Mouse (Mus musculus) hematopoietic stem cell, adult 5-6 weeks (primary cell): ENCODE data around the gene Mtmr4. TPM values are rescaled to one million over a fixed set of nuclear protein-coding genes. Genes with fewer than 3 reads are reported as not detected.

Experiments
- ATAC-seq, 2 experiments: fragments of 125-278 bp in 1 of 2; replicated peaks in 1 of 2; 2 replicates each; pipeline ENCODE4 v1.8.0; 2016 to 2017; ENCODE audit warnings: inconsistent platforms in 2 of 2, mild to moderate bottlenecking in 2 of 2, moderate number of reproducible peaks in 2 of 2, low read depth in 1 of 2, moderate TSS enrichment in 1 of 2; ENCODE audit not compliant: low FRiP score in 2 of 2, poor library complexity in 2 of 2, severe bottlenecking in 2 of 2, insufficient read depth in 1 of 2, low TSS enrichment in 1 of 2
- total RNA-seq: library from RNA; stranded (forward); fragments of 172-1452, 232-1000 nt; gene quantifications from 2 replicates; pipeline ENCODE4 v1.2.3, GENCODE M21; 2017

Gene Mtmr4
- total RNA-seq, 1 experiment from 2014 or later, result 21.1 TPM

GRCm38 (mm10) chr11:87599395-87600089 is 7.6 kb downstream of the Mtmr4 start:
- no peak for ATAC-seq

DNA sequence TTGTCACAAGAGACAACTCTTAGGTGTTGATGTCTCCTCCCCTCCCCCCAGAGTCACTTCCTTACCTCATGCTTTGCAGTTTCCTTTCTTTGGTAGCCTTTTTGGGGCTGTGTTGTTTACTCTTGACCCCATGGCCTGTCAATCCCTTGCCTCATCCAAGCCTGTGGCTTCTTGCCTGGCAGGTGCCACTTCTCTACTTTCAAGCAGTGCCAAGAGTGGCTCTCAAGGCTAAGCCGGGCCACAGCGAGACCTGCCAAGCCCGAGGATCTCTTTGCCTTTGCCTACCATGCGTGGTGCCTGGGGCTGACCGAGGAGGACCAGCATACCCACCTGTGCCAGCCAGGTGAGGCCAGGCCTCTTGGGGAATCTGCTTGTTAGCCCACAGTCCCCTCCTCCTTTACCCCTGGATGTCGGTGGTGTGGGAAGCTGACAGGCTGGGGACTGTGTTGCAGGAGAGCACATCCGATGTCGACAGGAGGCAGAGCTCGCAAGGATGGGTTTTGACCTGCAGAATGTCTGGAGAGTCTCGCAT is 8.4 kb downstream of the Mtmr4 start:
- no peak for ATAC-seq

DNA sequence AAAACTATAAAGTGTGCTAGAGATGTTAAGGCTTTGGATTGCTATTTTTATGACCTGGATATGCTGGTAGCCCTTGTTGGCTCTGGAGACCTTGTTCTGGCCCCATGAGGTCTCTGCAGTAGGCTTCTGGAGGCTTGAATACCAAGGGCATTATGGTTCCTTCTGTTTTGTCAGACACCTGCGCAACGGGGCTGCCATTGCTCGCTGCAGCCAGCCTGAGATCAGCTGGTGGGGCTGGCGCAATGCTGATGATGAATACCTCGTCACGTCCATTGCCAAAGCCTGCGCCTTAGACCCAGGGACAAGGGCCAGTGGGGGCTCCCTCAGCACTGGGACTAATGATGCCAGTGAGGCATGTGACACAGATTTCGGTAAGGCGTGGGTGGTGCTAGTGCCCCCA is 10.3 kb downstream of the Mtmr4 start:
- no peak for ATAC-seq

GRCm38 (mm10) chr11:87603571-87603970 is 11.6 kb downstream of the Mtmr4 start:
- ATAC-seq, result no peak

DNA sequence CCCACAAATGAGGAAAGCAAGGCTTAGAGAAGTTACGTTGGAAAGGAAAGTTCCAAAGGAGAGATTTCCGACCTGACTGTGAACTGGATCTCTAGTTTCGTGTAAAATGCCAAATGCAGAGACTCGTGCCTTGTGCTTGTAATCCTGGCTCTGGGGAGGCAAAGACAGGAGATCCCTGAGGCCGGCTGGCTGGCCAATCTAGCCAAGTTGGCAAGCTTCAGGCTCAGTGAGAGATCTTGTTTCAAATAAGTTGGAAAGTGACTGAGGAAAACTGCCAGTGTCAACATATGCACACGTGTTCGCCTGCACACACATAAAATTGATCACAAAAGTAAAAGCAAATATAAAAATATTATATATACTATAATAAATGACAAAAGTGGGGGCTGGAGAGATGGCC is 17.3 kb downstream of the Mtmr4 start:
- ATAC-seq, result no peak

GRCm38 (mm10) chr11:87611547-87611946 is 19.6 kb downstream of the Mtmr4 start:
- ATAC-seq, result no peak

GRCm38 (mm10) chr11:87613972-87614371 is 22.0 kb downstream of the Mtmr4 start:
- no peak for ATAC-seq

- ATAC-seq, result no peak
Observed at GRCm38 (mm10) chr11:87615551-87615950, 23.6 kb downstream of the Mtmr4 start.

- no peak for ATAC-seq
Observed at GRCm38 (mm10) chr11:87615952-87616351, 24.0 kb downstream of the Mtmr4 start.

DNA sequence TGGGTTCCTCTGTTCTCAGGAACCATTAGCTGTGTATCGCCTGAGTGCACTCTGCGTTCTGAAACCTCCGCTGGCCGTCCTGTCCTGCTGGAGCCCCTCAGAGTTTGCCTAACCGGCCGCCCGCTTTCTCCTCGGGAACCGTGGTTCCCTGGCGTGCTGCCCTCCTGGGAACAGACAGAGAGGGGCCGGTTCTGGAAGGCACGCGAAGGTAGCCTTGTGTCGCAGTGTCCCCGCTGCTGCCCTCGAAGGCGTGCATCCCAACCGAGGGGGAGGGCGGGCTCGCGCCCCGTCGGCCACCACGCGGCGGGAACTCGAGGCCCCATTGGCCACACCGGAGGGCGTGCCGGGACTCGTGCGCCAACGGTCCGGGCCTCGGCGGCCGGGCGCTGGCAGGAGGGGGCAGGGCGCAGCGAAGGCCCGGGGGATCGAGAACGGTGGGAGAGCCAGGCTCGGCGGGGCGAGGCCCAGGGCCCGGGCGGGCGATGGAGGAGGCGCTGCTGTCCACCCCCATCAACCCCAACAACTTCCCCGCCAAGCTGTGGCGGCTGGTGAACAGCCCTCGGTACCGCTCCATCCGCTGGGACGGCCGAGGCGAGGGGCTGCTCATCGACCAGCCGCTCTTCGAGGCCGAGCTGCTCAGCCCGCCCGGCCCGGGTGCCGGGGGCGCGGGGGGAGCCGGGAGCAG is 25.0 kb downstream of the Mtmr4 start, which contains the start of gene Hsf5:
Gene Hsf5, plus strand, starts transcription at position 375 of the 685 bp plus-strand sequence.
- ATAC-seq, result no peak

DNA sequence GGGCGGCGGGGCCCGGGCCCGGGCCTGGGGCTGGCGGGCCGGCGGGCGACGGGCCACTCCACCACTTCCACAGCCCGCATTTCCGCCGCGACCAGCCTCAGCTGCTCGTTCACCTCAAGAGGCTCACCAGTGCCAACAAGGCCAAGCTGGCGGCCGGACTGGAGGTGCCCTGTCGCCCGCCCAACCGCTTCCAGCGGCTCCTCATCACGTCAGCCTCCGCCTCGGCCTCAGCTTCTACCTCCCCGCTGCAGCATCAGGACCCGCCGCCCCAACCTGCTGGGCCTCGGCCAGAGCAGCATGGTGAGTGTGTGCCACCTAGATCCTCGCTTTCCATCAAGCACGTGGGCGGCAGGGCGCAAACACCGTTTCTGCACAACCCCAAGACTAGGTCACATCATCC is 25.6 kb downstream of the Mtmr4 start:
- ATAC-seq, result no peak

- ATAC-seq, result no peak
Observed at GRCm38 (mm10) chr11:87623160-87623559, 31.2 kb downstream of the Mtmr4 start.

DNA sequence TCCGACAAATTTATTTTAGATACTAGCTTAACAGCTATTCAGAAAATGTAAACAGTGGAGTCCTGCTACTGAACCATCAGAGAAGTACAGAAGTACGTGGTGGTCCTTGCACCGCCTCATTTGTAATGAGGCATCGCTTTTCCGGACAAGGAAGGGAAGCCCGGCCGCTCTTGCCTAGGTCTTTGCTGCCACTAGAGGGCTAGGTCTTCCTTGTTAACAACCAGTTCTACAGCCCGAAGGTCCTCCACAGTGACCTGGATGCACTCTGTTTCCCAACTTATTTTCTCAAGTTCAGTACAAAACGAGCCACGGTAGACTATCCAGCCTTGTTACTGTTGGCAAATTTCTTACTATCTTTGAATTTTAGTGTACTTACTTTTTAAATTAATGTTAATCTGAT is 37.9 kb downstream of the Mtmr4 start:
- ATAC-seq, result peak; percentile 67 to 85

DNA sequence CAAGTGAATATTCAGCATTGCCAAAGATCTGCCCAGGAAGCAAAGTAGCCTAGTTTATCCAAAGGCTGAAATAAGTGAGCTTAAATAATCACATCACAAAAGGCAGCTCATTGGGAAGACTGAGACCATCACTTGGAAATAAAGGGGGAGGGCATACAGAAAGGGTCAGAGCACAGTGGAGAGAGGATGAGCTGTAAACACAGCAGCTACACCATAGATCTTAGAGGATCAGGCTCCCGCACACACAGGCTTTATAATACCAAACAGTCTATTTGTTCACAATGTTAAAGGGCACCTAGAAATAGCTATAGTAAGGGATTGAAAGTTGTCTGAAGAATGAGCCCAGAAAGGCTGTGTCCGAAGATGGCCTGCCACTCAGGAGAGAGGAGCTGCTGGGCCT is 46.8 kb downstream of the Mtmr4 start:
- ATAC-seq, result no peak; a peak in 1 of 4 replicates

DNA sequence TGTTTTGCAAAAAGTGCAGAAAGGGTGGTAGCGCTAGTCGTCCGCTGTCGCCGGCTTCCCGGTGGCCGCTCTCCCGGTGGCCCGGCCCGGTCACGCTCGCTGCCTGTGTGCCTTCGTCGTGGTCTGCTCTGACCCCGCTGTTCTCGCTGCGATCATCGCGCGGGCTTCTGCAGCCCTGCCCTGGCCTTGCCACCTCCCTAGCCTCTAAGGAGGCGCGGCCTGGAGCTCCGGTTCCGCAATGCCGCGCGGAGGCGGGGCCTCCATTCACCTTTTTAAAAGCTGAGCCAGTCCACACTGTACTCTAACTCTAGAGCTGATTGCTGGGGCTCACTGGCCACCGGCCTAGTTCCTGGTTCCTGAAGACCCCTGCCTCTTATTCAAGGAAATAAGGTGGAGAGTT is 47.2 kb downstream of the Mtmr4 start:
- peak; percentile 91 to 96 for ATAC-seq

DNA sequence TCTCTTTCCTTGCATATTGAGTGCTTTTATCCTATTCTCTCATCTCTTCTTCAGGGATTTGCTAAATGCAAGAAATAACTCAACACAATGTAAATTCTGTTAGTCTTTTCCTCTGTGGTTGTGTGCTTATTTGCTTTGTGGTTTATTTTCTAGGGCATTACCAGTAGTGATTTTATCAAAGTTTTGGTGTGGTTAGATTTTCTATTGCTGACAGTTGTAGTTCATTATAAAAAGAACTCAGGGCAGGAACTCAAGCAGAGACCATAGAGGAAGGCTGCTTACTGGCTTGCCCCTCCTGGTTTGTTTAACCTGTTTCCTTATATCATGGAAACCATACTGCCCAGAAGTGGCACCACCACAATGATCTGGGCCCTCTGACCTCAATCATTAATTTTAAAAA is 50.9 kb downstream of the Mtmr4 start:
- ATAC-seq, result peak in 1 of 2 experiments; percentile 24; a peak in 2 of 4 replicates

DNA sequence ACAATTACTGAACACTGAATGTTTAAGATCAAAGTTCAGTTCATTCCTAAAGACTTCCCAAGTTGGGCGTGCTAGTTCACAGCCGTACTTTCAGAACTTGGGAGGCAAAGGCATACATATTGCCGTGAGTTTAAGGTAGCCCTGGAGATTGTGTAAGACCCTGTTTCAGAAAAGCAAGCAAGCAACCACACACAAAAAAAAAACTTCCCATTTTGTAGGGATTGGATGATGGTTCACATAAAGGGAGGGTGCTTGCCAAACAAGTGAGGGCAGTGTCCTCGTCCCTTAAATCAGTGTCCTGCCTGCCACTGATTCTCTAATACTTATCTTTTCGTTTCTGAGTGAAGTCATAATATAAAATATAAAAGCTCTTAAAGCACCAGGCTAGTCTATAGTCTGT is 62.7 kb downstream of the Mtmr4 start:
- ATAC-seq, result no peak; a peak in 1 of 4 replicates

DNA sequence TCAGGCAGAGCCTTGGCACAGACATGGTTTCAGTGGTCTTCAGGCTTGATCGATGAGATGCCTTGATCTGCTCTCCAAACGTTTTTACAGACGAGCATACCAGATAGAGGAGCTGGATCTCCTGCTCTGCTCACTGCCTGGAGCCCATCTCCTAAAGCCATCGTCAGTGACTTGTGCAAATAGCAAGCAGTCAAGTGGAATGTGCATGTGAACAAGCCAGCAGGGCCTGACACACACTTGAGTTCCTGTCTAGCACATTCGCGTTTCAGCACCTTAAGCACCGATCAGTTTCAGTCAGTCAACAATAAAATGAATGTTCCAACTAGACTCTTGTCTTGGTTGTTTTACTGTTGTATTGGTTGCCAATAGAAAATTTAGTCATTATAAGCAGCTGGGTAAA is 67.3 kb downstream of the Mtmr4 start:
- ATAC-seq, result no peak

- ATAC-seq, result peak; percentile 91 to 95
Observed at GRCm38 (mm10) chr11:87662407-87662806, 70.4 kb downstream of the Mtmr4 start, which contains the start of gene Rnf43. Gene Rnf43, plus strand, starts transcription at chr11:87662722.
